Mouse (Mus musculus): ENCODE measurements around the gene Itgav.

GRCm38 (mm10) chr2:83748581-83749118 is 24.5 kb downstream of the Itgav start:
- TF ChIP-seq GATA1 (IDR thresholded peaks at IDR 0.05; ENCODE audit: low read length) (no peak), TAL1 (IDR thresholded peaks at IDR 0.05; ENCODE audit: low read length) (no peak)
